Mouse (Mus musculus) limb, embryonic 14.5 days (tissue): ENCODE measurements around the gene Cryba4. TPM values are rescaled to one million over a fixed set of nuclear protein-coding genes. Genes with fewer than 3 reads are reported as not detected.

Experiments
- ATAC-seq: fragments of 200-750 bp; cut with Nextera tagmentation; 2 replicates; pipeline ENCODE4 v1.8.0; 2017; ENCODE audit warnings: low read depth, moderate number of reproducible peaks, moderate TSS enrichment; ENCODE audit not compliant: low FRiP score
- DNase-seq: peaks from one replicate; pipeline ENCODE4 v3.0.0-alpha.2; 2015; ENCODE audit warnings: low spot score
- H3K27ac ChIP-seq: fragments of 300-500 bp; sonication (generic); replicated peaks from 2 replicates; pipeline ENCODE4 v1.5.1; 2014; ENCODE audit warnings: low read depth, mild to moderate bottlenecking, low read length, moderate library complexity, mixed read lengths
- H3K27me3 ChIP-seq: fragments of 300-500 bp; sonication (generic); 2 replicates; pipeline ENCODE4 v1.6.1; 2014; ENCODE audit warnings: low read length, mixed read lengths; ENCODE audit not compliant: control insufficient read depth, insufficient read depth
- H3K36me3 ChIP-seq: fragments of 300-500 bp; sonication (generic); 2 replicates; pipeline ENCODE4 v1.6.1; 2014; ENCODE audit warnings: mild to moderate bottlenecking, low read length, moderate library complexity, mixed read lengths; ENCODE audit not compliant: control insufficient read depth, insufficient read depth
- H3K4me1 ChIP-seq: fragments of 300-500 bp; sonication (generic); 2 replicates; pipeline ENCODE4 v1.6.1; 2014; ENCODE audit warnings: antibody characterized with exemption, low read length, mixed read lengths; ENCODE audit not compliant: control insufficient read depth, insufficient read depth
- H3K4me2 ChIP-seq: fragments of 300-500 bp; sonication (generic); replicated peaks from 2 replicates; pipeline ENCODE4 v1.6.1; 2014; ENCODE audit warnings: low read depth, mild to moderate bottlenecking, low read length, moderate library complexity; ENCODE audit not compliant: severe bottlenecking
- H3K4me3 ChIP-seq: fragments of 300-500 bp; sonication (generic); replicated peaks from 2 replicates; pipeline ENCODE4 v1.5.1; 2014; ENCODE audit warnings: low read length
- H3K9ac ChIP-seq: fragments of 300-500 bp; sonication (generic); 2 replicates; pipeline ENCODE4 v1.6.1; 2014; ENCODE audit warnings: mild to moderate bottlenecking, low read depth, low read length, moderate library complexity; ENCODE audit not compliant: severe bottlenecking
- H3K9me3 ChIP-seq: fragments of 300-500 bp; sonication (generic); 2 replicates; pipeline ENCODE4 v1.6.1; 2016; ENCODE audit warnings: low read length; ENCODE audit not compliant: control insufficient read depth
- POLR2A ChIP-seq: fragments of 200-500 bp; IDR thresholded peaks from 2 replicates; pipeline ENCODE4 v1.8.0; 2012; ENCODE audit warnings: inconsistent platforms, mild to moderate bottlenecking, moderate library complexity, borderline replicate concordance; ENCODE audit not compliant: insufficient read depth, insufficient read length; ENCODE audit errors: extremely low read depth
- WGBS: fragments of 180-500 bp; shearing (Covaris S2); extraction: QIAGEN DNeasy Blood & Tissue Kit; methylation state at CpG from one replicate; pipeline ENCODE4 v1.1.7; 2014; 5-methylcytosine and 5-hydroxymethylcytosine counted together
- polyA plus RNA-seq, 2 experiments: library from polyadenylated mRNA; depleted of rRNA in 1 of 2; stranded (reverse) in 1 of 2; unstranded in 1 of 2; fragments of >200 nt; fragmentation: Nextera tagmentation in 1 of 2; extraction: Ambion mirVana in 1 of 2; gene quantifications; 2 replicates each; pipeline versions ENCODE4 v1.2.1 to v1.2.3; 2012 to 2014

Gene Cryba4
- polyA plus RNA-seq, 2 experiments = 1.2 to 1.8 TPM

DNA sequence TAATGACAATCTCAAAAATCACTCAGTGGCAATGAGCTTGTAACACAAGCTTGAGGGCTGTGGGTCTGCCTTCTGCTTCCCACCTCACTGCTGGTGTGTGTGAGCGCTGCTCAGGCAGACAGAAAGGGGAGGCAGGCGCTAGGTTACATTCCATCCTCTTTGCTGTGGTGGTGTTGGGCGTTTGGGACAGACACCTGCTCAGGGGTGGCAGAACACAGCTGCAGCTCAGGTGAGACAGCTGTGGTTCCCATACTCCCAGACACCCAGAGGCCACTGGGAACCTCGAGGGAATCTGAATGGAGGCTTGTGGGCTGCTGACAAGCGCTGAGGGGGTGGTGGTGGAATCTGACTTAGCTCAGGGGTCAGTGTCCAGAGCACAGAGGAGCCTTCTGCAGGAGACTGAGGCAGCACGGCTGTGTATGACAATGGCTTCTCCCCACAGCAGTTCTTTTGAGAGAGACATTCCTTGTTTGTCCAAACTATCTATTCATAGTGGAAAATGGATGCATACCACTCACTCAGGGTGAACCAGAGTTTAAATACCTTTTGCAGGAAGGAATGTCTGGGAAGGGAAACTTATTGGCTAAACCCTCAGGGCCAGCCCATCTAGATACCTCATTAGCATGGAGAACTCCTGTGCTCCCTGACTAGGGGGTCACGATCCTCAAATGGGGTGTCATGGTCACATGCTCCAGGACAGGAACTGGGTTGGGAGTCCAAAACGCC is 7.3 kb downstream of the Cryba4 start:
- Histone ChIP-seq H3K27ac (no peak overlapping the region), H3K4me3 (no peak overlapping the region), H3K4me1 (no peaks in the 10 kb centered on the region), H3K27me3 (no peaks in the 10 kb centered on the region), H3K9me3 (no peaks in the 10 kb centered on the region), H3K9ac (peak overlapping the region; percentile 21; the same call in 1 of the 2 replicates), H3K36me3 (no peaks in the 10 kb centered on the region), H3K4me2 (no peak overlapping the region)
- WGBS = 36% methylated on average over 8 of the region's 8 CpGs
- TF ChIP-seq POLR2A = no peak
- no peak for DNase-seq
- no peak for ATAC-seq

DNA sequence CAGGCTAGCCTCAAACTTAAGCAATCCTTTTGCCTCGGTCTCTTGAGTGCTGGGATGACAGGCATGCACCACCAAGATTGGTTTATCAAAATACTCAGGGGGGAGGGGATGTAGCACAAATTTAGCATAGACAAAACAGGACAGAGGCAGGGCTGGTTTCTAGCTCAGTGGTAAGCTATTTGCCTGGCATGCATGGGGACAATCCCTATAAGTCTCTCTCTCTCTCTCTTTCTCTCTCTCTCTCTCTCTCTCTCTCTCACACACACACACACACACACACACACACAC is 8.1 kb downstream of the Cryba4 start:
- no peak for TF ChIP-seq POLR2A
- no peaks in the 10 kb centered on the region for H3K9me3 ChIP-seq
- ATAC-seq = no peak
- H3K4me1 ChIP-seq = no peaks in the 10 kb centered on the region
- 76% methylated on average over 1 of the region's 1 CpGs for WGBS
- H3K9ac ChIP-seq = no peak overlapping the region
- no peak overlapping the region for H3K4me3 ChIP-seq
- DNase-seq = no peak
- H3K36me3 ChIP-seq = no peaks in the 10 kb centered on the region
- no peak overlapping the region for H3K27ac ChIP-seq
- H3K4me2 ChIP-seq = no peak overlapping the region
- no peaks in the 10 kb centered on the region for H3K27me3 ChIP-seq

DNA sequence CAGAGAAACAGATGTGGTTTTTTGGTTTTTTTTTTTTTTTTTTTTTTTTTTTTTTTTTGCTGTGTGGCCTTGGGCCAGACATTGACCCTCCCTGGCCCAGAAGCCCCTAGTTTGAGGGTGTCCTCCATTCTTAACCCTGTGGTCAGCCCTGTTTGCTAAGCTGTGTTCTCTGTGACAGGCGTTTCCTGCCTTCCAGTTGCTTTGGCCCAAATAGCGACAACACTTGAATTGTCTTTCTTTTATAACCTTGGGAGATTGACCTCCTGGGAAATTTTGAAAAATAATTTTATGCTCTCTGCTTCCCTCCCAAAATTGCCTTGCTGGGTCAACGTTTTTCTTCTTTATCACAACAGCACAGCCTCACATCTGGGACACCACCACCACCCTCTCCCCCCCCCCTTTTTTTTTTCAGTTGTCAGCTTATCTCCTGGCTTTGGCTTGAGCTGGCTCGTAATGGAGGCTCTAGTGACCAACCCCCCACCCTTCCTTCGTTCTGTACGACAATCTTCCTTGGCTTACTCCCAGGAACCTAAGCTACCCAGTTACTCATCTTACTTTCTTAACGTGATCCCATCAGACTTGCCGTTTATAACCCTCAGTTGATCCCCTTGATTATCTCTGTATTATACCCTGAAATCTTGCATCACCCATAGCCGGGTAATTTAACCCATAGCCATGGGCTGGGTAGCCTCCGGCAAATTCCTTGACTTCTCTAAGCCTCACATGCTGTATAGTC is 8.6 kb downstream of the Cryba4 start:
- no peak overlapping the region for H3K4me2 ChIP-seq
- H3K36me3 ChIP-seq = no peaks in the 10 kb centered on the region
- ATAC-seq (no peak), DNase-seq (no peak)
- no peak overlapping the region for H3K4me3 ChIP-seq
- H3K27me3 ChIP-seq = no peaks in the 10 kb centered on the region
- H3K9ac ChIP-seq = no peak overlapping the region
- no peaks in the 10 kb centered on the region for H3K4me1 ChIP-seq
- H3K9me3 ChIP-seq = no peaks in the 10 kb centered on the region
- 67% methylated on average over 10 of the region's 10 CpGs for WGBS
- no peak for TF ChIP-seq POLR2A
- no peak overlapping the region for H3K27ac ChIP-seq

DNA sequence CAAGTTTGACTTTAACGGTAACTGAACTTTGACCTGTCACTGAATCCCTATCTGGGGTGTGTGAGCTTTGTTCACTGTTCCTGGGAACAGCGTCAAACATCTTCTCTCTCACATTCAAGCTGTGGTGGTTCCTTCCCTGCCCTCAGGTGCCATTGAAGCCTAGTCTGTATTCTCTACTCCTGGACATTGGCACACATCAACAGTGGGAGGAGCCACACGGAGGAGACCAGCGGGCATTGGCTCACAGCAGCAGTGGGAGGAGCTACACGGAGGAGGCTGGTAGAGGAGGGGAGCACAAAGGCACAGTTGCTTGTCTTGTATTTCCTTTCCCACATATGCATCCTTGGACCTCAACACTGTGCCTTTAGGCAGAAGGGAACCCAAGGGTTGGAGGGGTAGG is 9.3 kb downstream of the Cryba4 start:
- DNase-seq (no peak), ATAC-seq (no peak)
- Histone ChIP-seq H3K36me3 (no peaks in the 10 kb centered on the region), H3K9me3 (no peaks in the 10 kb centered on the region), H3K4me3 (no peak overlapping the region), H3K9ac (no peak overlapping the region), H3K27me3 (no peaks in the 10 kb centered on the region), H3K4me2 (no peak overlapping the region), H3K4me1 (no peaks in the 10 kb centered on the region), H3K27ac (no peak overlapping the region)
- no peak for TF ChIP-seq POLR2A
- WGBS = 49% methylated on average over 5 of the region's 5 CpGs

DNA sequence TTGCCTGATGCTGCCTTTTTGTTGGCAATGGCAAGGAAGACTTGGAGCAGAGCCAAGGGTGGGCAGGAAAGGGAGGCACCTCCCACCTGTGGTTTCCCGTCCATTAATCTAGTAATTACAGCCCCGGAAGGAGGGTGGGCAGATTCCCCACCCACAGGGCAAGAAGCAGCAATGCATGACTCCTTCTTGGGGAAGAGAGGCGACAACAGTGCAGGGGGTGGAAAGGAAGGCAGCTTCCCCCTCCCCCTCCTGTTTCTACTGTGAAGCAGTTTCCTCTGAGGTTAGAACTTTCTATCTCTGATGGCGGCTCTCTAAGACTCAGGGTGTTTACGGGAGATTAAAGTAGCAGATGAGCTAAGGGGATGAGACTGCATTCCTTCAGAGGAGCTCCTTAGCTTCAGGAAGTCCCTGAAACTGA is 9.9 kb downstream of the Cryba4 start:
- peaks cover 1% of the 10 kb centered on the region; the same call in 1 of the 2 replicates for H3K27me3 ChIP-seq
- DNase-seq (no peak), ATAC-seq (no peak)
- no peak overlapping the region for H3K9ac ChIP-seq
- no peaks in the 10 kb centered on the region for H3K36me3 ChIP-seq
- no peak for TF ChIP-seq POLR2A
- H3K4me1 ChIP-seq = peaks cover 3% of the 10 kb centered on the region; the same call in 1 of the 2 replicates
- no peak overlapping the region for H3K4me3 ChIP-seq
- no peak overlapping the region for H3K4me2 ChIP-seq
- H3K27ac ChIP-seq = no peak overlapping the region
- H3K9me3 ChIP-seq = no peaks in the 10 kb centered on the region
- 62% methylated on average over 5 of the region's 5 CpGs for WGBS
